Mouse (Mus musculus) neutrophil, adult 5-6 weeks (primary cell): ENCODE data around the gene Aox4. TPM values are rescaled to one million over a fixed set of nuclear protein-coding genes. Genes with fewer than 3 reads are reported as not detected.

ENCODE experiments used
- ATAC-seq: fragments of 151-379, 151-347 bp; 2 replicates; pipeline ENCODE4 v1.8.0; 2017; ENCODE audit warnings: mild to moderate bottlenecking, moderate TSS enrichment; ENCODE audit not compliant: insufficient number of reproducible peaks, poor library complexity, low FRiP score, severe bottlenecking; ENCODE audit errors: extremely low read depth
- total RNA-seq: library from RNA; stranded (forward); fragments of 200-1000 nt; gene quantifications from 2 replicates; pipeline ENCODE4 v1.2.3, GENCODE M21; 2017

The Aox4 gene
- total RNA-seq: not detected in 2 replicates

DNA sequence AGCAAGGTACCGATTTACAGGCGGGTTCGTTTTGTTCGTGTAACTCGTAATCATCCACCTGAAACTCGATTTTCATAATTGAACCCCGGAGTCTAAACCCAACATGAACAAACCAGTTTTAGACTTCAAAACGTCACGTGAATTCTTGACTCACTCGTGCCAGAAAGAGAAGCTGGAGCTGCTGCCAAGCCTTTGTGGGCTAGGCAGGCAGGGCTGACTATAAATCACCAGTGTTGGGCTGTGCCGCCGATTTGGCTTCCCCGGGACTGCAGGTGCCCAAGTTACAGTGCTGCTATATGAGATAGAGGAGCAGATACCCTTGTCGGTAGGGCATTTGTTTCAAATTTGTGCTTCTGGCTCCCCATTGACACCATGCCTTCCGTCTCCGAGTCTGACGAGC lies at the start of gene Aox4:
Gene Aox4 (plus strand): TSS at position 195 of the 400 bp plus-strand sequence.
- ATAC-seq: no peak

DNA sequence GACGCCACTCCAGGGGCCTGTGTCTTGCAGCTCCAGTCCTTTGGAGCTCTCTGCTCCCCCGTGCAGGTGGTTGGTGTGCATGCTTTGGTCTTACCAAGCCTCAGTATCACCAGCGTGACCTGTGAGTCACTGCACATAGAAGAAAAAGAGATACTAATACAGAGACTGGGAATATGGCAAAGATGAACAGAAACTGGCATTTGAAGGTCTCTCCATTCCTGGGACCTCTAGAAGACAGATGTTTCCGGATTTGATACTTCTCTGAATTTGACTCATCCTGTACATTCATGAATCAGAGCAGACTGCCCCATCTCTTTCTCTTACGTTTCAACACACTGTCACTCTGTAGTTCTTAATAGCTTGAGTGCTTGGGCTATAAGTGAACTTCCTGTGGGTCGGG lies 40.3 kb upstream of the Aox4 start:
- ATAC-seq: no peak

DNA sequence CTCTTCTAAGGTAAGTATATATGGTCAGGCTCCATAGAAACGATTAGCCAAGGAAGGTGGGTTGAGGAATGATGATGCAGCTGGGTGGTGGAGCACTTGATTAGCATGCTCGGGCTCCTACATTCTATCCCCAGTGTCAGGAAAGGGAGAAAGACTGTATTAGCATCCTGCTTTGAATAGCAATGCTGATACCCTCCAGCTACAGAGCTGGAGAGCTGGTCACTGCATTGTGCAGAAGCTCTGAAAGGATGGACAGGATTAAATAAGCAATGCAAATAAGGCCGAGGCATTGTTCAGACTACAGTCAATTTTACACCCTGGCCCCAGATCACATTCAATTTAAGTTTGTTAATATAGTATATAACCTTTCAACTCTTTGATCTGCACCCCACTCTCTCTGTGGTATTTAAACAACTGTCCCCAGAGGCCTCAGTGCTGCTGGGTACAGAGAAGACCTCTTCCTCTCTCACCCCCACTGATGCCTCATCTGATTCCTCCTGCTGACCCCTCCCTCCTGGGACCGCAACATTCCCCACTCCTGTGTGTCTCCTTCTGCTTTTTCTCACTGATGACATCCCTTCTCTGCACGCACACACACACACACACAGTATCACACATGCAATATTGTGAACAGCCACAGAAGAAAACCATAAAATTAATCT lies 21.6 kb upstream of the Aox4 start:
- no peak for ATAC-seq

DNA sequence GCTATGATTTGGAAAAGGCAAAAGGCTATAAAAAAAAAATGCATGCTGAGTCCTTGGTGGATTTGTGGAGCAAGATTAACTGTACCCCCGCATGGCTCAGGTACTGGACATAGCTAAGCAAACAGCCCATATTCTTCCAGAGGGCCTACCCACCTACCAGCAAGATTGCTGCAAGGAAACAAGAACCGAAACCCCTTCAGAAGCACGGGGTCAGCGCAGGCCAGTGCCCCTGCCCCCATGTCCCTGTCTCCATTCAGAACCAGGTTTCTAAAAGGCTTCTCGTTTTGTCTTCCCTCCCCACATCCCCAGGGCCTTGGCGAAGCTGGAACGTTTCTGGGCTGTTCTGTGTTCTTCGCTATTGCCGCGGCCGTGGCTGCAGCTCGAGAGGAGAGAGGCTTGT lies 15.9 kb upstream of the Aox4 start:
- ATAC-seq: no peak

DNA sequence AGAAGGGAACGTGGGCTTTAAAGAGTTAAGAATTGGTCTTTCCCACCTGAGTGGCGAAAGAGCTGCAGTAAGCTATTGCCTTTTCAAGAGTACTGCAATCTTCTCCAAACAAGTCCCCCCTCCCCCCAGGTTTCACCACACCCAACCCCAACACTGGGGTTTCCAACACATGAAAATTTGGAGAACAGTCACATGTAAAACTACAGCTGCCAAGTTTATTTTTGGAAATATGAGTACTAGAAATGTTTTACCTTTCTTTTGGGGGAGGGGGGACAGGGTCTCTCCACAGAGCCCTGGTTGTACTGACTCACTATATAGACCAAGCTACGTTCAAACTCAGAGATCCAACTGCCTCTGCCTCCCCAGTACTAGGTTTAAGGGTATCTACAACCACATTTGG lies 15.2 kb upstream of the Aox4 start:
- no peak for ATAC-seq

DNA sequence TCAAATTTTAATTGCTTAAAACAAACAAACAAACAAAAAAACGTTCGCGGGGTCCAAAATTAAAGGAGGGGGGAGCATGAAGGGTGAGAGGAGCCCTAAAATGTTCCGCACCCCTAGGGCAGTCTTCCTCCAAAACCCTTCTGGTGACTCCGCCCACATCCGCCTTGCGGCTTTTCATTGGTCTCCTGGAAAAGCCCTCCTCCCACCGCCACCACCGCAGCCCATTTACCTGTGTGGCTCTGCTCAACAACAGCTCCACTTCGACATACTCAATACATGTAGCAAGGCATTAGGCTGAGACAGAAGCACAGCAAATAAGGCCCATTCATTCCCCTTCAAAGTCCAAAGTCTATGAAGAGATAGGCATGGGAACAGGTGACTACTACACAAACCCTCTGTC lies 14.7 kb upstream of the Aox4 start:
- ATAC-seq: no peak

DNA sequence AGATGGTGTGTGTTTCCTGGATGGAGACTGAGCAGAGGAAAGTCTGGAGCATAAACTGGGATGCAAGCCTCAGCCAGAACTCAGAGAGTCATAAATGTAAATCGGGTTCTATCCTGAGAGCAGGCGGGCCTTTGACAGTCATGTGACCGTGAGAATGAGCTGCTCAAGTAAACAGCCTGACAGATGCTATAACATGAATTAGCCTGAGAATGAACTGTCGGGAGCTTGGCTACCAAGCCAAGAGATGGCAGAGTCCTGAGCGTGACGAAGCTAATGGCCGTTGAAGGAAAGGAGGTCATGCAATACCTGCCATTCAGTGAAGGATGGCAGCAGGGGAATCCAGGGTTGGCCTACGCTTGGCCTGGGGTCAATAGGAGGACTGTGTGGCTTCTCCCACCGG lies 13.2 kb upstream of the Aox4 start:
- ATAC-seq: no peak

DNA sequence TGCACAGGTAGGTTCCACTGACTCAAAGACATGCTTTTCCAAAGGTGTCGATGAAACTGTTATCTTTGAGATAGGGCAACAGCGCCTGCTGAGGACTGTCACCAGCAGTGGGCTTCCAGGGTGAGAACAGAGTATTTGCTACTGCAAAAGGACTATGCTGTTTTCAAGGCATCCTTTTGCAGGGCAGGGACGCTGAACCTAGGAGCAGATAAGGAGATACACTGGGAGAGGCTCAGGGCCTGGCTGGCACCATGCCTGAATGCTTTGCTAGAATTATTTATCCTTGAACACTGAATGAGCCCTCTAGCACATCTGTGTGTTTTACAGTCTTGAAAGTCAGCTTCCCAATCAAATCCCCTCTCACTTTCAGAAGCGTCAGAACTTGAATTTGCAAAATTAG lies 11.8 kb upstream of the Aox4 start:
- no peak for ATAC-seq

DNA sequence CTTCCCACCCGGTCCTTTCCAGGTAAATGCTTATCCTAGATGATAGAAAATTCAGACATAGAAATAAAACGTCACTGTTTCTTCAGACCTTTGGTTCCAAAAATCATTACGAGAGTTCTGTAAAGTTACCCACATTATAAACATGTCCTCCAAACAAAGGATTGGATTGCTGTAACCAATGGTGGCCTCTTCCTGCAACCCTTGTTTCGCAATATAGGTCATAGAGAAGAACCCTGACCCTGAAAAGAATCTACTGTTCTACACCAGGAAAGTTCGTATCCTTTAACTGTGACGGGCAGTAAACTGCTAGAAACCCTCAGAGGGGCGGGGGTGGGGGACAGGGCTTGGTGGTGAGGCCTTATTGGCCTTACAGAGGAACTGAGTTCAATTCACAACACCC lies 2.6 kb downstream of the Aox4 start:
- ATAC-seq: no peak

DNA sequence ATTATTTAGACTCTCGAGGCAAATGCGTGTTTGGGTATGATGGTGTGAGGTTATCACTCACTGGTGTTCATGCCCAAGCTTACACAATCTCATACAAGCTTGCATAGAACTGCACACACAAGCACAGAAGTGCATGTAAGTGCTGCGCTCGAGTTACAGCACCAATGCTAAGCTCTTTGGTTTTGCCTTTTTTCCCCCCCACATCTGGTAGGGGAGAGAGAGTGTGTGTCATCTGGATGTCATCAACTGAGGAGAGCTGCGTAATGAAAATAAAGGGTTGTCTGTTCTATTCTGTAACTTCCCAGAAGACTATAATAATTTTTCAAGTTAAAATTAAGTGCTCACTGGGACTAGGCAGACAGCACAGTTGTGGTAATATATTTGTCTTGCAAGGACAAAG lies 3.6 kb downstream of the Aox4 start:
- no peak for ATAC-seq

DNA sequence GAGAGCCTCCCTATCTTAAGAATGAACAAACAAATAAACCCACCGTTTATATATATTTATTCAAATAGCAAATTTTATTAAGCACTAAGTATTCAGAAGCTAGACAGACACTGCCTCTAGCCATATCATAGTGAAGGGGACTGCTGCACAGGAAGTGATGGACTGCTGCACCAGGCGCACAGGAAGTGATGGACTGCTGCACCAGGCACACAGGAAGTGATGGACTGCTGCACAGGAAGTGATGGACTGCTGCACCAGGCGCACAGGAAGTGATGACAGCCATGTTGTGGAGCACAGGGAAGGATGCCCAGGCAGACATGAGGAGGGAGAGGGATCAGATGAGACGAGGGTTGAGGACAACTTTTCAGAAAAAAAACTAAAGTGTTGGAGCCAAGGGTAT lies 5.2 kb downstream of the Aox4 start:
- no peak for ATAC-seq

DNA sequence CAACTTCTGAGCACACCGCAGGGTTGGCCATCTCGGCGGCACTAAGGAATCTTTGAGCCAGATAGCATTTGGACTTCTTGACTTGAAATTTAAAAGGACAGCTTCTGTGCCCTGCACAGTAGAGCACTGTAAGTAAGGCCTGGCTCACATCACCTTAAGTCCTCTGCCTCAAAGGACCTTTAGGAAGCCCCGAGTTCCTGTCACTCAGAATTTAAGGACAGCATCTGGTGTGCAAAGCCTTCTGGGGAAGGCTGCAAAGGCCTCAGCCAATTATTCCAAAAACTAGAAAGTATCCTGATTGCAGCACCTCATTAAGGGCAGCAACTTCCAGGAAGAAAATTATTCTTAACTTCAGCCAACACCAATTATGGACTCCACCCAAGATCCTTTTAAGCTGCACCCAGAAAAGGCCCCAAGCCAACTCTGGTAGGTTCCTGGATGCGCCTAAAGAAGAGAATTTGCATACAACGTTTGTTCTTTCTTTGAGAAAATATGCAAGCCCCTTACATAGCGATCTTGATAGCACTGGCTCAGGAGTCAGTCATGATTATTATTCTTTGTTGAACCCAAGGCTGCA lies 5.8 kb downstream of the Aox4 start:
- ATAC-seq: no peak

DNA sequence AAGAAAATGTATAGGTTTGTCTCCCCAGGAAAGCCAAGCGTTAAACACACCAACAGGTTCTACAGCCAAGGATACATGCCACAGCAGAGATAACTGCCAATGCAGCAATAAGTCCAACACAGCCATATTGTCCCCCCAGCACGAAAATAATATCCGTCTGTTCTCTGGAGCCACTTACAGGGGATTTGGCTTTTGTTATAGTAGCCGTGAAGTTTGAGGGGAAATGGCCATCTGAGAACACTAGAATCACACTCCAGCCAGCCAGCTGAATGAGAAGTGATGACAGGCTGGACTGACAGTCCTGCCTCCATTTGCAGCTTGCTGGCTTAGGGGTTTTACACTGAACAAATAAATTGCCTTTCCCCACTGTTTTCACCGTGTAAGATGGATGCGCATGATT lies 10.9 kb downstream of the Aox4 start:
- no peak for ATAC-seq

DNA sequence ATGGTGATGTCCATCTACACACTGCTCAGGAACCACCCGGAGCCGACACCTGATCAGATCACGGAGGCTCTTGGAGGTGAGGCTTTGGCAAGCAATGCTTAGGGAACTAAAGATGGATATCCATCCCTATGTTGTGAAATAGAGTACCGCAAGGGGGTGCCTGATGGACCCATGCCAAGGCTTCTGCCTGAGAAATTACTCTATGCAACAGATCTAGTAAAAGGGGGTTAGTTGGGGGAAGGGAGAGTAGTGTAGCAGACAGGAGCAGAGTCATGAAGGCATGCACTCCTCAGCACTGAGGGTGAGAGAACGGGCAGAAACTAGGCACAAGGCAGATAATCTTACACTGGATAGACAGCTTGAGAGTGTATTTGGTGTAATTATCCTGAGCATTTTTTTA lies 11.7 kb downstream of the Aox4 start:
- ATAC-seq: no peak

DNA sequence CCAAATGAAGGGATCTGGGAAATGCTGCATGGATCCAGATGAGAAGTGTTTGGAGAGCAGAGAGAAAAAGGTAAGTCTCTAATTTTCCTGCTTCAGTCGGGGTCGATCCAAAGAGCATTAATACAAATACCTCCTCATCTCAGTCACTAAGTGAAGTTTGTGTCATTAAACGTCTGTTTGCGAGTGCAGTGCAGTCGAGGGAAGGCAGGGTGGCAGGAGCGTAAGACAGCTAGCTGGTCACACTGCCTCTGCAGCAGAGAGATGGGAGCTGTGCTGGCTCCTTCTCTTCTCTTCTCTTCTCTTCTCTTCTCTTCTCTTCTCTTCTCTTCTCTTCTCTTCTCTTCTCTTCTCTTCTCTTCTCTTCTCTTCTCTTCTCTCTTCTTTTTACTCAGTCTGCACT lies 17.9 kb downstream of the Aox4 start:
- ATAC-seq: no peak

DNA sequence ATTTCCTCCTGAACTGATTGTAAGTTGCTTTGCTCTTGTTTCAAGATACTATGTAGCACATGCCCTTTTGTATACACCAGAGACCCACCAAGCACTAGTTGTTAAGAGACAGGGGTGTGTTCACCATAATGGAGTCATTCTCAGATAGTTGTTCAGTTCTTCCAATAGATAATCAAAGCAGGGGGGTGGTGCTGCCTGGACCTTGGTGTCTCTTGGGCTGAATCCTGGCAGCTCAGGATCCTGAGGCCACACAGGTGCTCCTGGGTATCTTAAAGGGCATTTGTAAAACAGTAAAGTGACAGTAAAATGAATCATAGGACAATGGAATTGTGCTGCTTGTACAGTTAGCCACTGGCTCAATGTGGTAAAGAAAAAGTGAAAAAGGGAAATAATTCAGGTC lies 18.7 kb downstream of the Aox4 start:
- ATAC-seq: no peak

DNA sequence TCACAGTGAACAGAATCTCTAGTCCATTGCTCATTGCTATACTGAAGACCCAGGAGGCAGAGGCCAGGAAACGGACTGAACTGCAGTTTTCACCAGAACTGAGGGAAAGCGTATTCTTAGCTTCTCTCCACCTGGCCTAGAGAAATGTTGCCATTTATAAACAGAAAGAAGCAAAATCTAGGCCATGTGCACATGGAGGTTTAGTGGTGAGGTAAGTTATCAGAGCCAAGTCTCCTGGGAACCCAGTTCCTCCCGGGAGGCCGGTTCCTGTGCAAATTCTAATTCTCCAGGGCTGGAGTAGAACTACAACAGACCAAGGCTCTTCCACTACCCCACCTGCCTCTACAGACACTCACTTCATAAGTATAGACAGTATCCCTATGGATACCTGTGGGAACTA lies 19.6 kb downstream of the Aox4 start:
- no peak for ATAC-seq

DNA sequence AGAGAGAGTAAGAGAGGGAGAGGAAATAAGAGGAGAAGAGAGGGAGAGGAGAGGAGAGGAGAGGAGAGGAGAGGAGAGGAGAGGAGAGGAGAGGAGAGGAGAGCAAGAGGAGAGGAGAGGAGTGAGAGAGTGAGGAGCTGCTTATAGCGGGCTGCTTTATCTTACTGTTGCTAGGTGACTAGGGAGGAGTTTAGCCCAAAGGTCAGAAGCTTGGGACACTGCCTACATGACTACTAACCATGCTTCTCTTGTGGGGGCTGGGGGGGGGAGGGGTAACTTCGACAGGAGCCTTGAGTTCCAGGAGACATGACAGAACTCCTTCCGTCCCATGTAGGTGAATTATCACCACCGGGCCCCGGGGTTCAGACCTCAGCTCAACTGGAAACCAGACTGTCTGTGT lies 20.3 kb downstream of the Aox4 start:
- no peak for ATAC-seq

DNA sequence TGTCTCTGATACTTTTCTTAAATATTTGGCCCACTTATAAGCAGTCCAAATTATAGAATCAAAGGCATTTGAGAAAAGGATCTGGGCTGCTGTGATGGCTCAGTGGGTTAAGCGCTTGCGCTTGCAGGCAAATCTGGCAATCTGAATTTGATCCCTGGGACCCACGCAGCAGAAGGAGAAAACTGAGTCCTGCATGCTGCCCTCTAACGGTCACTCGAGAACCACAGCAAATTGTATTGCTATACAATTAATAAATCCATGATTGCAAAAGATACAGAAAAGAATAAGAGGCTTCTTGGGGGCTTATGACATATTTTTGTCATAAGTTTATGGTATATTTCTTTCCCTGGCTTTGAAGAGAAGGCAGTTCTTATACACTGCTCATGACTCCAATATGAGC lies 25.2 kb downstream of the Aox4 start:
- ATAC-seq: no peak

DNA sequence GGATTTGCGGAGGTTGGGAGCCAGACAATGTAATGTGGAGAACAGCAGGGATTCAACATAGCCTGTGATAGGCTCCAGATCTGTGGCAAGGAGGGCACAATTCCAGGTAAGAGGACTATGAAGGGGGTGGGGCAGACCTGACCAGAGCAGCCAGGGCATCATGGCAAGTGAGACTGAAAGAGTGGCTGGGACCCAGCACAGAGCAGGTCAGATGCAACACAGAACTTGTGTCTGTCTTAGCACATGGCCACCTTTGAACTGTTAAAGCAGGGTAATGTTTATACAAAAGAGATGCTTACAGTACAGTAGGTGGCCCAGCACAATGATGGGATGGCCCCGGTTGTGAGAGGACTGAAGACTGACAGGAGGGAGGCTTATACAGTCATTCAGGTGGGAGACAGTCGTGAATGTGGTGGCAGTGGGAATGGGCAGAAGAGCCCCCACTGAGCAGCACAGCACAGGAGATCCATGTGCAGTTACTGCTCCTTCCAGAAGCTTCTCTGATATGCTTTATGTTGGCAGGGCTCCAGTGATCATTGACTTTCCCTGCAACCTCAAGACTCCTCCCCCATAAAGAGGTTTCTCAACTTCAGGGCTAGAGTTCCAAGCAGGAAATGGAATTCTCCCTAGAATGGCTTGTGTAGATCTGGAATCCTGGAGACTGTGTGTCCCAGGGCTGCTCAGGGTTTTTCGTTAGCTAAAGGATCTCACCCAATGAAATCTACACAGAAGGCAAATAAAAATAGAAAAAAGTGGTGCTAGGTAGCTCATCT lies 27.5 kb downstream of the Aox4 start:
- no peak for ATAC-seq

DNA sequence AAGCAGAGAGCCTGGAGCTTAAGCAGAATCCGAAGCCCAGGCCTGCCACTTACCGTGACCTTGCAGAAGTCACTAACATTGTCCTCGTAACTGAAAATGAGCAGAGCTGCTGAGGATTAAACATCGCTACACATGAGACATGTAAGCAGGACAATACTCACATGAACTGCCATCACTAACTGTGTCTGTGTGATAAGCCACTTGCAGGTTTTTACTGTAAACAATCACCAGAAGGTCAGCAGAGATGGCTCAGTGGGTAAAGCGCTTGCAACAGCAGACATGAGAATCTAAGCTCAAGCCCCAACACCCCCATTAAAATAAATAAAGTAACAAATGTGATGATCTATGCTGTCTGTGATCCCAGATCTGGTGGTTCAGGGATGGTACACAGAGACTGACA lies 28.2 kb downstream of the Aox4 start:
- no peak for ATAC-seq
